Mouse (Mus musculus) thymus, adult 2 months (tissue): ENCODE measurements at regions not wholly inside any gene's neighbourhood (a gene's known extent, or its start where the extent isn't known, plus 50 kb on each side); places are given as distances from the start of the nearest gene placed in this dataset.
A peak's percentile ranks its signal among the peaks of the same experiment; 100 is the strongest.

Experiments
- DNase-seq: peaks from one replicate; pipeline ENCODE4 v3.0.0; 2021
- H3K27ac ChIP-seq: fragments of 200-500 bp; 2 replicates; pipeline ENCODE4 v1.5.1; 2012; ENCODE audit warnings: low read length, control low read depth; ENCODE audit not compliant: control insufficient read depth, insufficient read depth
- H3K27me3 ChIP-seq: fragments of 200-500 bp; 2 replicates; pipeline ENCODE4 v1.6.1; 2012; ENCODE audit warnings: mild to moderate bottlenecking, low read length, moderate library complexity, mixed read lengths; ENCODE audit not compliant: control insufficient read depth, insufficient read depth
- H3K36me3 ChIP-seq: fragments of 200-500 bp; 2 replicates; pipeline ENCODE4 v1.6.1; 2012; ENCODE audit warnings: mild to moderate bottlenecking, low read length, moderate library complexity; ENCODE audit not compliant: control insufficient read depth, insufficient read depth
- H3K4me1 ChIP-seq: fragments of 200-500 bp; replicated peaks from 2 replicates; pipeline ENCODE4 v1.6.1; 2012; ENCODE audit warnings: low read length; ENCODE audit not compliant: control insufficient read depth, insufficient read depth
- H3K4me3 ChIP-seq: fragments of 200-500 bp; 2 replicates; pipeline ENCODE4 v1.5.1; 2012; ENCODE audit warnings: mild to moderate bottlenecking, low read length, control low read depth, moderate library complexity; ENCODE audit not compliant: control insufficient read depth, insufficient read depth
- CTCF ChIP-seq: fragments of 200-500 bp; IDR thresholded peaks from 2 replicates; pipeline ENCODE4 v1.5.1; 2012; ENCODE audit warnings: mild to moderate bottlenecking, control low read depth, low read length, moderate library complexity, borderline replicate concordance; ENCODE audit not compliant: control insufficient read depth, poor library complexity, insufficient read depth; ENCODE audit errors: extremely low read depth
- POLR2A ChIP-seq: fragments of 200-500 bp; IDR thresholded peaks from 2 replicates; pipeline ENCODE4 v1.6.1; 2012; ENCODE audit warnings: mild to moderate bottlenecking, low read length, control low read depth, moderate library complexity; ENCODE audit not compliant: control insufficient read depth, poor library complexity, insufficient read depth; ENCODE audit errors: extremely low read depth
- whole genome bisulfite sequencing: fragments of 180-500 bp; shearing (Covaris S2); methylation state at CpG from one replicate; pipeline ENCODE4 v1.1.7; 2018; 5-methylcytosine and 5-hydroxymethylcytosine counted together

DNA sequence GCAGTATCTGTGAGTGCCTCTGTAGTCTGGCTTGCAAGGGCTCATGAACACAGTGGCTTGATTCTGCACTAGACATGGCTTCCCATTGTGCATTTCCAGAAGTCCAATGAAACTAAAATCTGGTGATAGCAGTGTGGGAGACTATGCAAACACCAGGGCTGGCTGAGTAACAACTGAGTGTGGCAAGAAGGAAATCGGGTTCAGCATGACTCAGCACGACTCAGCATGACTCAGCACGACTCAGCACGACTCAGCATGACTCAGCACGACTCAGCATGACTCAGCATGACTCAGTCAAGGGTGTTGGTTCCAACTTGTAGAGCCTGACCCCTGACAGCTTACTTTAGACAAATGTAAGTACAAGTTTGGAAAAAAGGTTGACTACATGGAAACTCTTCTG is 198.8 kb downstream of the Etnk1 start:
- DNase-seq: no peak
- Histone ChIP-seq H3K27ac (no peak overlapping the region), H3K4me3 (no peak overlapping the region), H3K36me3 (no peaks in the 10 kb centered on the region), H3K4me1 (no peaks in the 10 kb centered on the region), H3K27me3 (no peaks in the 10 kb centered on the region)
- TF ChIP-seq CTCF (no peak), POLR2A (no peak)
- 87% methylated on average over 5 of the region's 5 CpGs for WGBS

DNA sequence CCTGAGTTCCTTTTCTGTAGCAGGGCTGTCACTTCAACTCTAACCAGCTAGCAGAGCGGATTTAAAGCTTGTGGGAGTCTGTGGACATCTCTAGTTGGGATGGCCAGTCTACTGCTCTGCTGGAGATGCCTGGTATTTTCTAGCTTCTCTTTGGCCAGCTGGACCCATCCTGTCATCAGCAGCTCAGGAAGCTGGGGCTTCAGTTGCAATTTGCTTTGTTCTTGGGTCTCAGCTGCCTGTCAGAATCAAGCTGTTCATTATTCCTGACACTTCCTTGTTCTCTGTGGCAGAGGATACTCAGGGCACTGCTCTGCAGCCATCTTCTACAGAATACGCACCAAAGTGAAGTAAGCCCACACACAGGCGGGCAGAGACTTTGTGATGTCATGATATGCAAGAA is 200.8 kb downstream of the Etnk1 start:
- Histone ChIP-seq H3K4me1 (no peaks in the 10 kb centered on the region), H3K27me3 (no peaks in the 10 kb centered on the region), H3K4me3 (no peak overlapping the region), H3K36me3 (no peaks in the 10 kb centered on the region), H3K27ac (no peak overlapping the region)
- no peak for TF ChIP-seq CTCF
- no peak for TF ChIP-seq POLR2A
- DNase-seq: no peak
- 90% methylated on average over 3 of the region's 3 CpGs for WGBS

DNA sequence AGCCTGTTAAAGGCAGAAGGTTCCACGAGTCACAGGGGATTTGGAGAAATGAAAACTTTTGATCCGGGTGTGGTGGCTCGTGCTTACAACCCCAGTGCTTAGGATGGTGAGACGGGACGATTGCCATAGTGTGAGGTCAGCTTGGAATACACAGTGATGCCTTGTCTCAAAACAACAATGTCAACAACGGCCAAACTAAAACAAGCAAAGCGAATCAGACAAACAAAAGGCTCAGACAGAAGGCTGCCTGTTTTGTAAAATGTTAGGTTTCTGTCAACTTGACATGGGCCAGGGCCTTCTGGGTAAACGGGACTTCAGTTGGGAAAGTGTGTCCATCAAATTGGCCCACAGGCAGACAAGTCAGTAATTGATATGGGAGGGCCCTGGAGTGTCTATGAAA is 201.6 kb downstream of the Etnk1 start:
- 91% methylated on average over 8 of the region's 8 CpGs for WGBS
- Histone ChIP-seq H3K27ac (no peak overlapping the region), H3K4me3 (no peak overlapping the region), H3K36me3 (no peaks in the 10 kb centered on the region), H3K27me3 (no peaks in the 10 kb centered on the region), H3K4me1 (no peaks in the 10 kb centered on the region)
- DNase-seq: no peak
- TF ChIP-seq POLR2A: no peak
- no peak for TF ChIP-seq CTCF

DNA sequence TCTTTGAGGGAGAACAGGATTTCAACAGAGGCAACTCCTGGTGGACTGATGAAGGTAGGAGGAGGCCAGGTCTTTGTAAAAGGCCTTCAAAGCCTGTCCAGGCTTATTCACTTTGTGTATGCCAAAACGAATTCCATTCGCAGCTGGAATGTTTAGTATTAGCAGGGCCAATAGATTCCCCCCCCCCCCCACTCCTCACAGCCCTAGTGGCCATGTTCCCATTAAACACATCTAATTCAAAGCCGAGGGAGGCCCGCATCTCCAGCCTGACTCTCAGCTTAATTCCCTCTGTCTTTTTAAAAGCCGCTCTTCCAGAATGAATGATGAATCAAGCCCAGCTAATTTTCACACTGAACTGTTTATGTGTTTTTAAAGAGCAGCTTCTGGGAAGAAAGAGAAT is 205.5 kb downstream of the Etnk1 start:
- H3K27me3 ChIP-seq: no peaks in the 10 kb centered on the region
- TF ChIP-seq POLR2A (no peak), CTCF (no peak)
- no peak overlapping the region for H3K27ac ChIP-seq
- H3K4me1 ChIP-seq: no peaks in the 10 kb centered on the region
- no peak overlapping the region for H3K4me3 ChIP-seq
- no peaks in the 10 kb centered on the region for H3K36me3 ChIP-seq
- DNase-seq: no peak
- WGBS: 93% methylated on average over 5 of the region's 5 CpGs

DNA sequence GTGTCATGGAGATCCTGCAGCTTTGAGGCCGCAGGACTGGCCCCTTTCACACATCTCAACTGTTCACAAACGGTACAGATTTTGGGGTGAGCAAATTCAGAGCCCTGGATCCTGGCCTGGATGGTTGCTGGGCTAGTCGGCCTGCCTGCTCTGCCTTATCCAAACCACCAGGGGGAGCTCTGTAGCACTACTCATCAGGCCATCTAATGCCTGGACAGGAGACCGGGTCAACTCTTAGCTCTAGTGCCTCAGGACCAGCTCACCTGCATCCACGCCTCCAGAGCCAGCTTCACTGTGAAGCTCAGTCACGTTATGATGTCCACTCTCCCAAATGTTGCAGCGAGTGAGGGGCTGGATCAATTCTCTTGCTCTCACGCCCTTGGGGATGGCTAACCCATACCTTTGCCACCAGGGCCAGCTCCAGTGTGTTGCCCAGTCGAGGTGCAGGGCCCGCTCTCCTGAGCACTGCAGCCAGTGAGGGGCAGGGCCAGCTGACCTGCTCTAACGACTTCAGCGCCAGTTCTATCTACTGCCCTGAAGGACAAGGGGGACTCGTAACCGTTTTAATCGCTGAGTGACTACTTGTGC is 206.8 kb downstream of the Etnk1 start:
- no peaks in the 10 kb centered on the region for H3K36me3 ChIP-seq
- no peak overlapping the region for H3K27ac ChIP-seq
- no peak overlapping the region for H3K4me3 ChIP-seq
- no peaks in the 10 kb centered on the region for H3K4me1 ChIP-seq
- DNase-seq: peak; percentile 48
- 65% methylated on average over 15 of the region's 15 CpGs for WGBS
- no peaks in the 10 kb centered on the region for H3K27me3 ChIP-seq
- no peak for TF ChIP-seq POLR2A
- TF ChIP-seq CTCF: peak; percentile 87

DNA sequence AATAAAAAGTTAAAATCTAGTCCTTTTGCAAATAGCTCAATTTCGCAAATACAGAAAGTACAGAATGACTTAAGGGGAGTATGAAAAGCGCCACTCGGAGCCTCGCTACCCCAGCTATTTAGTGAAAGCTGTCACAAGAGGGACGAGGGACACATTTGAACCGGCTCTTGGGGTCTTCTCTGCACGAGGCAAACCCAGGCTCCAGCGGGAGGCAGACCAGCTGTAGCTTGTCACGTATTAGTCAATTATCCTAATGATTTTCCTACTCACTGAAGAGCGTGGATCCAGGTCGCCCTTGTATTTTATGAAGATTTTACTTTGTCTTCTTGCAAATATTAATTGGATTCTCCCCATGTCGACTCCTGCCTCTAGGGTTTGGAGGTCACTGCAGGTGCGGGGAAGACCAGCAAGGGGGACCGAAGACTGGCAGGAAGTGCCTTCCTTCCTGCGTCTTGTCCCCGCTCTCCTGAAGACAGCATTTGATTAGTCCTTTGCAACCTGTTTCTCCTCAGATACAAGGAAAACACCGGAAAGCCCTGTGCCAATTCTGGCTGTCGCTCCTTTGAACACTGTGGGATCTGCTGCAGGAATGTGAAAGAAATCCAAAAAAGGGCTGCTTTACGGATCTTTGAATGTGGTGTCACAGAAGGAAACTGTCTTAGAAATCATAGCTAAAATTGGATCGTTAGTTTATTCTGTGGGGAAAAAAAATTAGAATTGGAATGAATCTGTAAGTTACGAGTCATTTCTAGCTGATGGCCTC is 209.1 kb downstream of the Etnk1 start:
- no peak for DNase-seq
- TF ChIP-seq POLR2A (no peak), CTCF (no peak)
- 72% methylated on average over 21 of the region's 21 CpGs for WGBS
- Histone ChIP-seq H3K4me1 (no peaks in the 10 kb centered on the region), H3K36me3 (no peaks in the 10 kb centered on the region), H3K27ac (no peak overlapping the region), H3K27me3 (no peaks in the 10 kb centered on the region), H3K4me3 (no peak overlapping the region)
